Mouse (Mus musculus) left cerebral cortex, postnatal 36 days (tissue): ENCODE measurements around the gene Cntln. TPM values are rescaled to one million over a fixed set of nuclear protein-coding genes. Genes with fewer than 3 reads are reported as not detected.

Source experiments
- DNase-seq, 2 experiments: peaks; one replicate each; pipeline ENCODE4 v3.0.0; 2021 to 2022; ENCODE audit warnings: low spot score in 2 of 2, mixed read lengths in 1 of 2
- intact Hi-C: fragments of 180-260 bp; cut with DNase I; formaldehyde crosslinking; loops from one replicate; pipeline ENCODE4 v1.15.1; 2025
- total RNA-seq, 2 experiments: library from RNA; stranded (reverse); gene quantifications; 2 replicates each; pipeline ENCODE4 v1.2.3; 2021

Cntln gene
- total RNA-seq, 2 experiments from 2014 or later: 8.1 to 8.4 TPM

- DNase-seq: no peak
- intact Hi-C loops: no loop called here
Observed at GRCm38 (mm10) chr4:85045748-85046147, 161.6 kb downstream of the Cntln start.

GRCm38 (mm10) chr4:85049933-85050553 is 165.9 kb downstream of the Cntln start:
- no peak for DNase-seq
- intact Hi-C loops: no loop called here

GRCm38 (mm10) chr4:85054616-85055015 is 170.5 kb downstream of the Cntln start:
- intact Hi-C loops: no loop called here
- no peak for DNase-seq

- intact Hi-C loops: no loop called here
- no peak for DNase-seq
Observed at GRCm38 (mm10) chr4:85059598-85059997, 175.5 kb downstream of the Cntln start.

GRCm38 (mm10) chr4:85061676-85062075 is 177.6 kb downstream of the Cntln start:
- intact Hi-C loops: no loop called here
- no peak for DNase-seq

GRCm38 (mm10) chr4:85096033-85096432 is 211.9 kb downstream of the Cntln start:
- intact Hi-C loops: loop anchor here (2.0 to 10.0 kb wide), 3 partner anchors 219 to 1304 kb away; no protein-coding TSS in a partner anchor
- DNase-seq: no peak

- peak; percentile 13 to 14 for DNase-seq
- intact Hi-C loops: loop anchor here (2.0 to 10.0 kb wide), 3 partner anchors 220 to 1304 kb away; no protein-coding TSS in a partner anchor
Observed at GRCm38 (mm10) chr4:85096682-85097081, 212.6 kb downstream of the Cntln start.

GRCm38 (mm10) chr4:85102168-85102567 is 218.1 kb downstream of the Cntln start:
- intact Hi-C loops: no loop called here

GRCm38 (mm10) chr4:85106416-85106815 is 222.3 kb downstream of the Cntln start:
- no peak for DNase-seq
- intact Hi-C loops: no loop called here

More at GRCm38 (mm10) chr4:85102168-85102567, 218.1 kb downstream of the Cntln start:
- DNase-seq: no peak

GRCm38 (mm10) chr4:85106961-85107360 is 222.9 kb downstream of the Cntln start:
- intact Hi-C loops: no loop called here
- DNase-seq: no peak

- DNase-seq: no peak
- intact Hi-C loops: no loop called here
Observed at GRCm38 (mm10) chr4:85120271-85120670, 236.2 kb downstream of the Cntln start.

- DNase-seq: no peak
Observed at GRCm38 (mm10) chr4:85149726-85150125, 265.6 kb downstream of the Cntln start.

GRCm38 (mm10) chr4:85151881-85152280 is 267.8 kb downstream of the Cntln start:
- DNase-seq: no peak
- intact Hi-C loops: no loop called here

More at GRCm38 (mm10) chr4:85149726-85150125, 265.6 kb downstream of the Cntln start:
- intact Hi-C loops: no loop called here

GRCm38 (mm10) chr4:85154361-85154760 is 270.3 kb downstream of the Cntln start:
- no peak for DNase-seq
- intact Hi-C loops: no loop called here

- intact Hi-C loops: loop anchor here (2.0 to 5.0 kb wide), 3 partner anchors 232 to 1386 kb away; no protein-coding TSS in a partner anchor
- no peak for DNase-seq
Observed at GRCm38 (mm10) chr4:85161156-85161555, 277.0 kb downstream of the Cntln start.

GRCm38 (mm10) chr4:85162468-85163312 is 278.6 kb downstream of the Cntln start:
- DNase-seq: peak; percentile 21 to 47

GRCm38 (mm10) chr4:85163313-85163615 is 279.2 kb downstream of the Cntln start:
- intact Hi-C loops: loop anchor here (2.0 to 5.0 kb wide), 3 partner anchors 639 to 1384 kb away; no protein-coding TSS in a partner anchor
- no peak for DNase-seq

More at GRCm38 (mm10) chr4:85162468-85163312, 278.6 kb downstream of the Cntln start:
- intact Hi-C loops: loop anchor here (2.0 to 5.0 kb wide), 3 partner anchors 640 to 1385 kb away; no protein-coding TSS in a partner anchor

- intact Hi-C loops: no loop called here
- no peak for DNase-seq
Observed at GRCm38 (mm10) chr4:85168001-85168400, 283.9 kb downstream of the Cntln start.

- intact Hi-C loops: no loop called here
- peak; percentile 50 to 63 for DNase-seq
Observed at GRCm38 (mm10) chr4:85175466-85175865, 291.4 kb downstream of the Cntln start.

- no peak for DNase-seq
- intact Hi-C loops: no loop called here
Observed at GRCm38 (mm10) chr4:85178394-85179051, 294.4 kb downstream of the Cntln start.
